Mouse (Mus musculus) neural tube, embryonic 11.5 days (tissue): ENCODE measurements at regions not wholly inside any gene's neighbourhood (a gene's known extent, or its start where the extent isn't known, plus 50 kb on each side); places are given as distances from the start of the nearest gene placed in this dataset.

Experiments used
- ATAC-seq: fragments of 200-750 bp; cut with Nextera tagmentation; 2 replicates; pipeline ENCODE4 v1.8.0; 2017; ENCODE audit warnings: moderate number of reproducible peaks, mild to moderate bottlenecking, moderate TSS enrichment, moderate library complexity; ENCODE audit not compliant: insufficient read depth, low FRiP score, low TSS enrichment
- DNase-seq: peaks from one replicate; pipeline ENCODE4 v3.0.0-alpha.2; 2015; ENCODE audit warnings: low spot score
- H3K27ac ChIP-seq: fragments of 300-500 bp; sonication (generic); 2 replicates; pipeline ENCODE4 v1.5.1; 2014; ENCODE audit warnings: low read depth, mild to moderate bottlenecking, low read length
- H3K27me3 ChIP-seq: fragments of 300-500 bp; sonication (generic); 2 replicates; pipeline ENCODE4 v1.6.1; 2014; ENCODE audit warnings: mild to moderate bottlenecking, low read length, mixed read lengths; ENCODE audit not compliant: control insufficient read depth, insufficient read depth
- H3K36me3 ChIP-seq: fragments of 300-500 bp; sonication (generic); 2 replicates; pipeline ENCODE4 v1.6.1; 2014; ENCODE audit warnings: mild to moderate bottlenecking, low read length, moderate library complexity, mixed read lengths; ENCODE audit not compliant: control insufficient read depth, insufficient read depth
- H3K4me1 ChIP-seq: fragments of 300-500 bp; sonication (generic); 2 replicates; pipeline ENCODE4 v1.6.1; 2014; ENCODE audit warnings: low read length, mixed read lengths; ENCODE audit not compliant: control insufficient read depth, insufficient read depth
- H3K4me2 ChIP-seq: fragments of 300-500 bp; sonication (generic); 2 replicates; pipeline ENCODE4 v1.6.1; 2014; ENCODE audit warnings: low read depth, mild to moderate bottlenecking, moderate library complexity
- H3K4me3 ChIP-seq: fragments of 300-500 bp; sonication (generic); 2 replicates; pipeline ENCODE4 v1.5.1; 2014; ENCODE audit warnings: low read depth, low read length
- H3K9ac ChIP-seq: fragments of 300-500 bp; sonication (generic); 2 replicates; pipeline ENCODE4 v1.6.1; 2014; ENCODE audit warnings: mild to moderate bottlenecking, low read length
- H3K9me3 ChIP-seq: fragments of 300-500 bp; sonication (generic); 2 replicates; pipeline ENCODE4 v1.6.1; 2016; ENCODE audit warnings: low read length; ENCODE audit not compliant: control insufficient read depth
- WGBS: fragments of 180-500 bp; shearing (Covaris S2); extraction: QIAGEN DNeasy Blood & Tissue Kit; methylation state at CpG from one replicate; pipeline ENCODE4 v1.1.7; 2014; 5-methylcytosine and 5-hydroxymethylcytosine counted together

DNA sequence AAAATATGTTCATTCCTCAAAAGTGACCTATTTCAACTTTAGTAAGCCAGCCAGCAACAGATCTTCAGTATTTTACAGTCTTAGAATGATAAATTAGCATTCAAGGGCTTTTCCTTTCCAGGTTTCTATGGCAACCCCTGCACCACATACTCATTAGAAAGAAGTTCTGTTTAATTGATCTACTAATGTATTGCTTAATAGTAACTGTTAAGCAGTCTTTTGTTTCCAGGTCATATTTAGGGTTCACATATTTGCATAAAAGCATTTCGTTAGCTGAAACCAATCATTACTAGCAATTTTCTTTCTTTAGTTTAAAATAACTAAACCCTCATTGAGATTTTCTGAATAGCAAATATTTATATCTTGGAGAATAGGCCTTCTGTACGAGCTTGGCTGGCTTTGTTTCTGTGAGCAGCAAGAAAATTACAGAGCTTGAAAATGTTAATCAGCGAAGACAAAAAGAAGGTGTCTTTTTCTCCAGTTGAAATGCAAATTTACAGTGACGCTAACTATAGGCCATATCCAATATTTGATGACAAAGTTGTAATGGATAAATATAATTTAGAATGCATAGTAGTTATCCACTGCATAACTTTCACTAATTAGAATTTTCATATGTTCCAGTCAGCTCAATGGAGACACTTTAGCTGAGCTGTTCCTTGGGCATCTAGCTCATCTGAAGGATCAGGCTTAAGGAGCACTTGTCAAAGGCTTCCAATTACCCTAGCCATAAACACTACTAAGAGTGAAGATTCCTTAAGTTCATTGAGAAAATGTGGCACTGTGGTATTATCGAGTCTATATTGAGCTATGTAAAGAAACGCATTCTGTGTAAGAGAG is 473.5 kb upstream of the Itga1 start:
- no peak for ATAC-seq
- no peaks in the 10 kb centered on the region for H3K9me3 ChIP-seq
- no peak overlapping the region for H3K4me2 ChIP-seq
- H3K4me1 ChIP-seq: no peaks in the 10 kb centered on the region
- no peak overlapping the region for H3K9ac ChIP-seq
- H3K4me3 ChIP-seq: no peak overlapping the region
- DNase-seq: no peak
- no peaks in the 10 kb centered on the region for H3K36me3 ChIP-seq
- 87% methylated on average over 6 of the region's 6 CpGs for WGBS
- no peak overlapping the region for H3K27ac ChIP-seq
- H3K27me3 ChIP-seq: no peaks in the 10 kb centered on the region

GRCm38 (mm10) chr13:115541167-115541566 is 439.4 kb upstream of the Itga1 start:
- no peaks in the 10 kb centered on the region for H3K4me1 ChIP-seq
- no peak overlapping the region for H3K4me2 ChIP-seq
- no peak overlapping the region for H3K9ac ChIP-seq
- H3K27ac ChIP-seq: no peak overlapping the region
- no peaks in the 10 kb centered on the region for H3K27me3 ChIP-seq
- ATAC-seq: no peak
- no peak overlapping the region for H3K4me3 ChIP-seq
- 89% methylated on average over 3 of the region's 3 CpGs for WGBS
- no peaks in the 10 kb centered on the region for H3K9me3 ChIP-seq
- no peak for DNase-seq
- H3K36me3 ChIP-seq: no peaks in the 10 kb centered on the region

DNA sequence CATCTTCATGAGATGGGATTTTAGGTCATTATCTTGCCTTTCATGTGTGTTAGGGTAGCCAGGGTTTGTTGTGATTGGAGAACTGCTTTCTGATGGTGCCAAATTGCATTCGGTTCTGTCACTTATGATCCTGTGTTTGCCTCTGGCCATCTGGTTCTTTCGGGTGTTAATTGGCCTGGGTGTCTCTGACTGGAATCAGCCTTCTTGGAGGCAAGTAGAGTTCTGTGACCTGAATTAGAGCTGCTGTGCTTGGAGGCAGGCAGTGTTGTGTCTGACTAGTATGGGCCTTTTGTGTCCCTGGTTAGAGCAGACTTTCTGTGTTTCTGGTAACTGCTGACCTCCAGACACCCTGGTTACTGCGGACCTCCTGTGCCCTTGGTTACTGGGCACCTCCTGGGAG is 434.1 kb upstream of the Itga1 start:
- 70% methylated on average over 3 of the region's 3 CpGs for WGBS
- DNase-seq (no peak), ATAC-seq (no peak)
- no peak overlapping the region for H3K27ac ChIP-seq
- no peak overlapping the region for H3K4me3 ChIP-seq
- no peaks in the 10 kb centered on the region for H3K36me3 ChIP-seq
- no peak overlapping the region for H3K9ac ChIP-seq
- no peaks in the 10 kb centered on the region for H3K27me3 ChIP-seq
- no peak overlapping the region for H3K4me2 ChIP-seq
- no peaks in the 10 kb centered on the region for H3K4me1 ChIP-seq
- H3K9me3 ChIP-seq: no peaks in the 10 kb centered on the region

DNA sequence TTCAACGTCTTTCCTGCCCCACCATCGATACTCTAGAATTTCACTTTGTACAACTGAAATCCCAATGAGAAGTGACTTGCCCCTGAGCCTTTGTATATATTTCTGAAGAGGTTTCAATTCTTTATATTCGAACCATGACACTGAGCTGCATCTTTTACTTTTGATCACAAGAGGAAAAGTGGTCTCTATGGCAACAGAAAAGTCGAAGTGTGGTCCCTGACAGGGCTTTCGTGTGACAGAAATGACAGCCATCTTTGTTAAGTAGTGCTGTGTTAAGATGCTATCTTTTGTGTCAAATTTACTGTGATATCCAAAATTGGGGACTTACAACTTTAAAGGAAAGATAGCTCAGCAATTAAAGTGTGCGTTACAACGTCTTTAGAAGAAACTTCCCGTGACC is 412.1 kb upstream of the Itga1 start:
- Histone ChIP-seq H3K27ac (no peak overlapping the region), H3K36me3 (no peaks in the 10 kb centered on the region), H3K27me3 (no peaks in the 10 kb centered on the region), H3K9ac (no peak overlapping the region), H3K4me3 (no peak overlapping the region), H3K9me3 (no peaks in the 10 kb centered on the region), H3K4me1 (no peaks in the 10 kb centered on the region), H3K4me2 (no peak overlapping the region)
- 68% methylated on average over 8 of the region's 8 CpGs for WGBS
- DNase-seq (no peak), ATAC-seq (no peak)

DNA sequence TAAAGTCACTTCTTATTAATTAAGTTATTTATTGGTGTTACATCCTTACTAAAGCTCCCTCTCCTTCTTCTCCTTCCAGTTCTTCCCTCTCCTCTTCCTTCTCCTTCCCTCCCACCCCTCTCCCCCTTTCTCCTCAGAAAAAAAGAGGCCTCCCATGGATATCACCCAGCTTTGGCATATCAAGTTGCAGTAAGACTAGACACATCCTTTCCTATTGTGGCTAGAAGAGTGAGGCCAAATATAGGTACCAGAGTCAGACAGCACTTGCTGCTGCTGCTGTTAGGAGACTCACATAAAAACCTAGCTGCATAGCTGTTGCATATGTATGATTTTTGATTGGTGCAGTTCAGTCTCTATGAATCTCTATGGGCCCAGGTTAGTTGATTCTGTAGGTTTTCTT is 410.4 kb upstream of the Itga1 start:
- Histone ChIP-seq H3K36me3 (no peaks in the 10 kb centered on the region), H3K4me3 (no peak overlapping the region), H3K4me2 (no peak overlapping the region), H3K27me3 (no peaks in the 10 kb centered on the region), H3K27ac (no peak overlapping the region), H3K9me3 (no peaks in the 10 kb centered on the region), H3K4me1 (no peaks in the 10 kb centered on the region), H3K9ac (no peak overlapping the region)
- DNase-seq (no peak), ATAC-seq (no peak)

- Histone ChIP-seq H3K4me2 (no peak overlapping the region), H3K9ac (no peak overlapping the region), H3K36me3 (no peaks in the 10 kb centered on the region), H3K27me3 (no peaks in the 10 kb centered on the region), H3K4me1 (no peaks in the 10 kb centered on the region), H3K4me3 (no peak overlapping the region), H3K27ac (no peak overlapping the region), H3K9me3 (no peaks in the 10 kb centered on the region)
- WGBS: 58% methylated on average over 3 of the region's 3 CpGs
- ATAC-seq (no peak; the same call in 1 of the 2 replicates), DNase-seq (no peak)
Observed at GRCm38 (mm10) chr13:115508646-115509045, 406.9 kb upstream of the Itga1 start.

- Histone ChIP-seq H3K36me3 (no peaks in the 10 kb centered on the region), H3K4me1 (no peaks in the 10 kb centered on the region), H3K27ac (no peak overlapping the region), H3K27me3 (no peaks in the 10 kb centered on the region), H3K4me2 (no peak overlapping the region), H3K9ac (no peak overlapping the region), H3K4me3 (no peak overlapping the region), H3K9me3 (no peaks in the 10 kb centered on the region)
- ATAC-seq (peak; percentile 66; the same call in 1 of the 2 replicates), DNase-seq (no peak)
- 31% methylated on average over 4 of the region's 4 CpGs for WGBS
Observed at GRCm38 (mm10) chr13:115494399-115494798, 392.6 kb upstream of the Itga1 start.

DNA sequence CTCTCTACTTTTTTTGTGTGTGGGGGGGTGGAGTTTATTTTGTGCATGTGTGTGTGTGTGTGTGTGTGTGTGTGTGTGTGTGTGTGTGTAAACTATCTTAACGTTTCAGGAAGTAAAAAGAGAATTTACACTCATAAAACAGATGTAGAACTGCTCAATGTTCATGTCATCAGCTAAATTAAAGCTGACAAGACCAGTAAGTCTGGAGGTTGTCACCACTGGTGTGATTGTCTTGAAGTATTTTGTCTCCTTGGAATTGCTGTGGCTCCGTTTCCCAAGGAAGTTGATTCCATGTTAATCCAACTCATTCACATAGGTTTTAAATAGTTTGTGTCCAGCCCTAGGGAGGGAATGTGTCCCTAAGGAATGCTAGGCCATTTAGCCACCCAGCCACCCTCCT is 374.1 kb upstream of the Itga1 start:
- WGBS: 46% methylated on average over 2 of the region's 2 CpGs
- ATAC-seq (no peak), DNase-seq (no peak)
- Histone ChIP-seq H3K9me3 (no peaks in the 10 kb centered on the region), H3K4me1 (no peaks in the 10 kb centered on the region), H3K9ac (no peak overlapping the region), H3K4me2 (no peak overlapping the region), H3K27me3 (no peaks in the 10 kb centered on the region), H3K27ac (no peak overlapping the region), H3K36me3 (no peaks in the 10 kb centered on the region), H3K4me3 (no peak overlapping the region)

GRCm38 (mm10) chr13:115465689-115466088 is 363.9 kb upstream of the Itga1 start:
- no peak overlapping the region for H3K4me2 ChIP-seq
- DNase-seq (no peak), ATAC-seq (no peak)
- no peaks in the 10 kb centered on the region for H3K4me1 ChIP-seq
- H3K9ac ChIP-seq: no peak overlapping the region
- WGBS: 87% methylated on average over 6 of the region's 6 CpGs
- no peak overlapping the region for H3K4me3 ChIP-seq
- no peaks in the 10 kb centered on the region for H3K9me3 ChIP-seq
- no peaks in the 10 kb centered on the region for H3K36me3 ChIP-seq
- no peaks in the 10 kb centered on the region for H3K27me3 ChIP-seq
- no peak overlapping the region for H3K27ac ChIP-seq
